Mouse (Mus musculus) embryonic facial prominence, embryonic 14.5 days (tissue): ENCODE measurements around the gene Arpc4. TPM values are rescaled to one million over a fixed set of nuclear protein-coding genes. Genes with fewer than 3 reads are reported as not detected.

ENCODE experiments used
- ATAC-seq: fragments of 200-750 bp; cut with Nextera tagmentation; 2 replicates; pipeline ENCODE4 v1.8.0; 2017; ENCODE audit warnings: low read depth, moderate number of reproducible peaks, moderate TSS enrichment
- DNase-seq: peaks from one replicate; pipeline ENCODE4 v3.0.0-alpha.2; 2015; ENCODE audit warnings: low spot score
- H3K27ac ChIP-seq: fragments of 300-500 bp; sonication (generic); replicated peaks from 2 replicates; pipeline ENCODE4 v1.5.1; 2014; ENCODE audit warnings: low read depth, mild to moderate bottlenecking, low read length, moderate library complexity
- H3K27me3 ChIP-seq: fragments of 300-500 bp; sonication (generic); replicated peaks from 2 replicates; pipeline ENCODE4 v1.6.1; 2014; ENCODE audit warnings: low read length; ENCODE audit not compliant: control insufficient read depth, insufficient read depth
- H3K36me3 ChIP-seq: fragments of 300-500 bp; sonication (generic); 2 replicates; pipeline ENCODE4 v1.6.1; 2014; ENCODE audit warnings: low read length, mixed read lengths; ENCODE audit not compliant: control insufficient read depth, insufficient read depth
- H3K4me1 ChIP-seq: fragments of 300-500 bp; sonication (generic); 2 replicates; pipeline ENCODE4 v1.6.1; 2014; ENCODE audit warnings: antibody characterized with exemption, low read length; ENCODE audit not compliant: control insufficient read depth, insufficient read depth
- H3K4me2 ChIP-seq: fragments of 300-500 bp; sonication (generic); 2 replicates; pipeline ENCODE4 v1.6.1; 2014; ENCODE audit warnings: low read depth, mild to moderate bottlenecking, low read length, moderate library complexity, mixed read lengths
- H3K4me3 ChIP-seq: fragments of 300-500 bp; sonication (generic); 2 replicates; pipeline ENCODE4 v1.5.1; 2014; ENCODE audit warnings: low read depth, mild to moderate bottlenecking, low read length
- H3K9ac ChIP-seq: fragments of 300-500 bp; sonication (generic); 2 replicates; pipeline ENCODE4 v1.6.1; 2014; ENCODE audit warnings: low read depth, mild to moderate bottlenecking, low read length, moderate library complexity, mixed read lengths
- H3K9me3 ChIP-seq: fragments of 300-500 bp; sonication (generic); 2 replicates; pipeline ENCODE4 v1.6.1; 2016; ENCODE audit warnings: low read length; ENCODE audit not compliant: control insufficient read depth
- WGBS: fragments of 180-500 bp; shearing (Covaris S2); extraction: QIAGEN DNeasy Blood & Tissue Kit; methylation state at CpG from one replicate; pipeline ENCODE4 v1.1.7; 2014; 5-methylcytosine and 5-hydroxymethylcytosine counted together
- microRNA-seq: library from miRNA; unstranded; fragments of <30 nt; microRNA quantifications from one replicate; pipeline ENCODE4, GENCODE M21; 2016; ENCODE audit warnings: borderline number of aligned reads
- polyA plus RNA-seq: library from polyadenylated mRNA; unstranded; fragments of >200 nt; fragmentation: Nextera tagmentation; extraction: Ambion mirVana; gene quantifications from 2 replicates; pipeline ENCODE4 v1.2.1, GENCODE M21; 2014

Gene Arpc4
- polyA plus RNA-seq, 1 experiment from 2014 or later, result 214 TPM

- no peaks in the 10 kb centered on the region for H3K4me1 ChIP-seq
- H3K27ac ChIP-seq, result no peak overlapping the region
- DNase-seq, result no peak
- no peak for ATAC-seq
- no peak overlapping the region for H3K4me3 ChIP-seq
- no peaks in the 10 kb centered on the region for H3K27me3 ChIP-seq
- H3K4me2 ChIP-seq, result no peak overlapping the region
- no peaks in the 10 kb centered on the region for H3K36me3 ChIP-seq
- no peak overlapping the region for H3K9ac ChIP-seq
- H3K9me3 ChIP-seq, result no peaks in the 10 kb centered on the region
- WGBS, result 66% methylated on average over 7 of the region's 7 CpGs
Observed at GRCm38 (mm10) chr6:113434691-113435090, 56.8 kb downstream of the Arpc4 start.

GRCm38 (mm10) chr6:113435664-113436205 is 57.8 kb downstream of the Arpc4 start, which contains the start of gene Cidec:
Gene Cidec (minus strand): TSS chr6:113435760.
- ATAC-seq, result no peak
- 82% methylated on average over 9 of the region's 9 CpGs for WGBS
- no peak for DNase-seq
- Histone ChIP-seq H3K4me2 (no peak within 1 kb of the TSS), H3K36me3 (no peaks in the 10 kb centered on the region), H3K4me3 (no peak within 1 kb of the TSS), H3K9me3 (no peaks in the 10 kb centered on the region), H3K27ac (no peak within 1 kb of the TSS), H3K9ac (no peak within 1 kb of the TSS), H3K4me1 (no peaks in the 10 kb centered on the region), H3K27me3 (no peaks in the 10 kb centered on the region)

DNA sequence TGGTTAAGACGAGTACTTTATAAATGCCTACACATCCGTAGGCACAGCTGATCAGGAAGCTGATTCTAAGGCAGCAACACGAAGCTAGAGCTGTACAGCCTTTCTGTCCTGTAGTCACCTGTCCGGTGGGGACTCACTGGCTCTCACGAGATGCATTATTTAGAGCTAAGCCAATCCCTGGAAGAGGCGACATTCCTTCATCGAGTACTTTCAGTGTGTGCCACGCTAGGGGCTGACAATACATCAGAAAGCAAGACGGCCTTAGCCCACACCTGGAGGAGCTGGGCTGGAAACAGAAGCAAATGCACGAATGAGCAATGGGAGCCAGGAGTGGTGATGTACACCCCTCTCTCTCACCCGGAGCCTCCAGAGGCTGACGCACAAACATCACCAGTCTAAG is 59.2 kb downstream of the Arpc4 start:
- no peak overlapping the region for H3K27ac ChIP-seq
- no peaks in the 10 kb centered on the region for H3K27me3 ChIP-seq
- no peaks in the 10 kb centered on the region for H3K4me1 ChIP-seq
- no peak overlapping the region for H3K4me2 ChIP-seq
- ATAC-seq (no peak), DNase-seq (no peak)
- H3K9me3 ChIP-seq, result no peaks in the 10 kb centered on the region
- H3K36me3 ChIP-seq, result no peaks in the 10 kb centered on the region
- no peak overlapping the region for H3K9ac ChIP-seq
- H3K4me3 ChIP-seq, result no peak overlapping the region
- WGBS, result 78% methylated on average over 12 of the region's 12 CpGs

DNA sequence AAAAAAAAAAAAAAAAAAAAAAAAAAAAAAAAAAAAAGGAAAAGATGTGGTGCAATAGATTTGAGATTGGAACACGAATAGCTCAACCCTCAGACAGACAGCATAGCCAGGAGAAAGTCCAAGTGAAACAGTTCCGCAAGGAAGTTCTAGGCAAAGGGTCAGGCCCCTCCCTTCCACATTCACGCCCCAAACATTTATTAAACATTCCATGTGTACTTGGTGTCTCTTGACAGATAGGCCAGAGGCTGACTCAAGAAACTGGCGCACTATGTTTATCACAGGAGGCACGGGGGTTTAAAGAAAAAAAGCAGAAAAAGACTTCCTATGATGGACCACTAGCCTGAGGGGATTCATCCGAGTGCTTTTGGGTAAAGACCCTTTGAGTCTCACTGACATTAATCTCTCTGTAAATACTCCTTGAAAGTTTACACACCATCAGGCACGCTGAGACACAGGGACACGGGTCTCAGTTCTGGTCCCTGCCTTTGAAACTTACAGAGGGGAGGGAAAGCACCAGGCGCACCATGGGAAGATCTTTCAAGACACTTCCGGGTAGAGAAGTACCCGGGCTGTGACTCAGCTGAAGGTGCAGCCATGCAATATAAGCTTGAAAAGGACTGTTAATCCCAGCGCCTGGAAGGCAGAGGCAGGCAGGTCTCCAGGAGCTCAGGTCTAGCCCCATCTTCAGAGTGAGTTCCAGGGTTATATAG is 61.0 kb downstream of the Arpc4 start:
- Histone ChIP-seq H3K4me1 (peaks cover 8% of the 10 kb centered on the region; the same call in 1 of the 2 replicates), H3K27me3 (no peaks in the 10 kb centered on the region), H3K27ac (no peak overlapping the region), H3K9me3 (no peaks in the 10 kb centered on the region), H3K4me3 (no peak overlapping the region), H3K36me3 (no peaks in the 10 kb centered on the region), H3K4me2 (no peak overlapping the region), H3K9ac (no peak overlapping the region)
- WGBS, result 60% methylated on average over 12 of the region's 12 CpGs
- ATAC-seq, result no peak
- no peak for DNase-seq

Small RNAs within 50 kb of the gene (microRNA-seq; reads per million reads assigned to microRNA genes)
- not detected for gene Gm24387

Other genes with a start within 250 kb of the Arpc4 start
- 1.2 TPM in 2 replicates for gene Lhfpl4, start 182.7 kb upstream of the Arpc4 start, polyA plus RNA-seq
- gene Mtmr14, start 140.3 kb upstream of the Arpc4 start, polyA plus RNA-seq, result 31.6 and 33.3 TPM in 2 replicates
- gene Cpne9, start 95.8 kb upstream of the Arpc4 start, polyA plus RNA-seq, result 0.13 and 0.29 TPM in 2 replicates
- gene Brpf1, start 71.0 kb upstream of the Arpc4 start, polyA plus RNA-seq, result 20.0 and 21.8 TPM in 2 replicates
- gene Ogg1, start 51.1 kb upstream of the Arpc4 start, polyA plus RNA-seq, result 9.9 and 11.2 TPM in 2 replicates
- 103 and 109 TPM in 2 replicates for gene Camk1, start 34.1 kb upstream of the Arpc4 start, polyA plus RNA-seq
- gene Tada3, start 232 bp upstream of the Arpc4 start, polyA plus RNA-seq, result 44.6 and 45.7 TPM in 2 replicates
- 3.3 and 5.4 TPM in 2 replicates for gene Ttll3, start 11.1 kb downstream of the Arpc4 start, polyA plus RNA-seq
- gene Rpusd3, start 41.2 kb downstream of the Arpc4 start, polyA plus RNA-seq, result 16.3 and 23.4 TPM in 2 replicates
- 0.47 and 3.3 TPM in 2 replicates for gene Cidec, start 57.6 kb downstream of the Arpc4 start, polyA plus RNA-seq
- 72.5 and 75.9 TPM in 2 replicates for gene Jagn1, start 64.5 kb downstream of the Arpc4 start, polyA plus RNA-seq
- gene Il17re, start 80.4 kb downstream of the Arpc4 start, polyA plus RNA-seq, result 3.6 and 5.6 TPM in 2 replicates
- 15.7 and 20.2 TPM in 2 replicates for gene Il17rc, start 93.3 kb downstream of the Arpc4 start, polyA plus RNA-seq
- 24.8 and 25.3 TPM in 2 replicates for gene Creld1, start 105.2 kb downstream of the Arpc4 start, polyA plus RNA-seq
- gene Prrt3, start 123.8 kb downstream of the Arpc4 start, polyA plus RNA-seq, result 1.7 and 1.9 TPM in 2 replicates
- gene Emc3, start 153.5 kb downstream of the Arpc4 start, polyA plus RNA-seq, result 96.7 and 103 TPM in 2 replicates
- 7.5 and 7.8 TPM in 2 replicates for gene Fancd2, start 153.6 kb downstream of the Arpc4 start, polyA plus RNA-seq
- not detected in 2 replicates for gene Fancd2os, start 222.6 kb downstream of the Arpc4 start, polyA plus RNA-seq
- gene Brk1, start 226.7 kb downstream of the Arpc4 start, polyA plus RNA-seq, result 233 and 249 TPM in 2 replicates
- 48.7 and 53.0 TPM in 2 replicates for gene Vhl, start 245.8 kb downstream of the Arpc4 start, polyA plus RNA-seq